Mouse (Mus musculus): ENCODE results near the gene Tyw3.
A peak's percentile ranks its signal among the peaks of the same experiment; 100 is the strongest.
"Not testable (repeated sequence)": the region's sequence is repeated elsewhere in the genome, so short reads cannot be mapped to it uniquely, and the experiment has no call there.

The Tyw3 gene

DNA sequence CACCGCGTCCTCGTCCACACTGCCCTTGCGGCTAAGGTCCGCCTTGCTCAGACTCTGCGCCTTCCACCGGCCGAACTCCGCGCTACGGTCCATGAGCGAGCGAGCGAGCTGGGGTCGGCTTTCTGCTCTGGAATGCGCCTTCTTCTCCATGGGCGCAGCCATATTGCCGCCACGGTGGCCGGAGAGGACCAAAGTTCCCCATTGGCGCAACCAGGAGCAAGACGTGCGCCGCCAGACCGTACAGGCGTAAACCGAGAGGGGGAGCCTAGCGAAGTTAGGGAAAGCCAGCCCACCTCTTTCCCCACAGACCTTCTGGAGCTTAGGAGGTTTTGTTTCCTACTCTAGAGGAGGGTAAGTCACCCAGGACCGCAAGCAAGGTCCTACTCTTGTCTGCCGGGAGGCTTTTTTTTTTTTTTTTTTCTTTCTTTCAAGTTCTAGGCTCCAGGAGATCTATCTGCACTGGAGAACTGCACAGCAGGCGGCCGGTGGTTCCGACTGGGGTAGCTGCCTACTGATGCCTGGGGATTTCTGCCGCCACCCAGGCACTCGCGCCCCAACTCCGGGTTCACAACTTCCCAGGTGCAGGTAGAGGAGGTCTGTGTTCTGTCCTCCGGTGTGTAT, at the start of gene Tyw3:
TSS of gene Tyw3 (minus strand) at position 171 of the 621 bp plus-strand sequence.
- peak; percentile 98 for DNase-seq

DNA sequence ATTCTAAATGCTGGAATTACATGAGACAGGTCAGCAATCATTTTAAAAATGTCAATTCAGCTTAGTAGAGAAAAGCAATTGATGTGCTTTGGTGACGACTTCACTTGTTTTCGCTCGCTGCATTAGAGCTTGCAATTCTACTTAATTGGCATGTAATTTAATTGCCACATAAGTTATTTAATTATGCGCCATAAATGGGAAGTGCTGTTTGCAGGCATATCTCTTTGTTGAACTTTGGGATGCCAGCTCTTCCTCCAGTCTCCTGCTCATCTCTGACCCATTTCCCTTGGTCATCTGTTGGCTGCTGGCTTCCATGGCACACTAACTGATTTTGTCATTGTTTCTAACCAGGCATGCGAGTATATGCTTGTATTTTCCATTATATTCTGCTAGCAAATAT, 36.2 kb upstream of the Tyw3 start:
- no peak for DNase-seq

DNA sequence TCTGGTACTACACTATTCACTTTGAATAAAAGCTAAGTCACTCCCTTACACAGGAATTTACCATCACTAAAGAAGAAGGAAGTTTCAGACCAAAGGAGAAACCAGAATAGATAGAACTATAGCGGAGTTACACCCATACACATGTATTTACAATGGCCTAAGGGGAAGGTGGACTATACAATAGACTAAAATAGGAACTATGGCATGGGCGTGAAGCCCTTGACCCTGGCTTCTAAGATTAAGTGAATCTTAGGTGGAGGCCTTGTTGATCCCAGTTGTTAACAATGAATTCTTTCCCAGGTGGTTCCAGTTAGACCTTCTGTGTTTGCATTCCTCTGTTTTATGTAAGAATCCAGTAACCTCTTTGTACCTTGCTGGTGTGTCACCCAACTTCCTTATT, 34.4 kb upstream of the Tyw3 start:
- not testable (repeated sequence) for DNase-seq

DNA sequence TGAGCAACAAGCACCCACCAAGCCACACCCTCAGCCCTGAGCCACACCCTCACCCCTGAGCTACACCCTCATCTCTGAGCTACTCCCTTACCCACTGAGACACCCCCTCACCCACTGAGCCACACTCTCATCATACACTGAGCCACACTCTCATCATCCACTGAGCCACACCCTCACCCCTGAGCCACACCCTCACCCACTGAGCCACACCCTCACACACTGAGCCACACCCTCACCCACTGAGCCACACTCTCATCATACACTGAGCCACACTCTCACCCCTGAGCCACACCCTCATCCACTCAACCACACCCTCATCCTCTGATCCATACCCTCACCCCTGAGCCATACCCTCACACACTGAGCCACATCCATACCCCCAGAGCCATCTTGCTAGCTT, 31.4 kb upstream of the Tyw3 start:
- DNase-seq = no peak

DNA sequence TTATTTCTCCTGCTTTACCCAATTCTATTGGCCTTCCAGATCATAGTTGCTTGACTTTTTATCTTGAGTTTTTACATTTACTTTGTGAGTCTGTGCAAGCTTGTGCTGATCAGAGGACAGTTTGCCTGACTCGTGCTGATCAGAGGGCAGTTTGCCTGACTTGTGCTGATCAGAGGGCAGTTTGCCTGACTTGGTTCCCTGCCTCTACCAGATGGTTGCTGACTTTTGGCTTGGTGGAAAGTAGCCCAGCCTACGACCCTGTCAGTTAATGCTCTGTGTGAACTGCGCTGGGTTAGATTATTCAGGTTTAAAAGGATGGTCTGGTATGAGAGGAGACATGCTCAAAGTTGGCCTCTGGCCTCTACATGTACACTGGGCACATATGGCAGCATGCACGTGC, 19.2 kb upstream of the Tyw3 start:
- DNase-seq = no peak

DNA sequence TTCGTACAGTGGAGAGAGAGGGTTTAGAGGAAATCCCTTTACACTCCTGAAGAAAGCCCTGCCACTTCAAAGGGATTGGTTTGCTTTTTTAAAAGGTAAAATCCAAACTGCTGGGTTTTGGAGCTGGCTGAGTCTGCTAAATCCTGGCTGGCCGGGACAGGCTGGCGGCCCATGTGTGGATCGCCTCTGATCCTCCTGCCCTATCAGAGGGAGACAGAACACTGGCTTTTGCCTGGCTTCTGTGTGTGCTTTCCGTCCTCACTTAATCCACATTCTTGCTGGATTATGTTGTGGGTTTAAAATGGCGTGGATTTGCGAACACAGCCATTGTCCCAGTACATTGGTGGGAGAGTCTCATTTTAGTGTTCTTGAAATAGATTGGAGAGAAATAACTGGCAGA, 18.4 kb upstream of the Tyw3 start:
- no peak for DNase-seq

DNA sequence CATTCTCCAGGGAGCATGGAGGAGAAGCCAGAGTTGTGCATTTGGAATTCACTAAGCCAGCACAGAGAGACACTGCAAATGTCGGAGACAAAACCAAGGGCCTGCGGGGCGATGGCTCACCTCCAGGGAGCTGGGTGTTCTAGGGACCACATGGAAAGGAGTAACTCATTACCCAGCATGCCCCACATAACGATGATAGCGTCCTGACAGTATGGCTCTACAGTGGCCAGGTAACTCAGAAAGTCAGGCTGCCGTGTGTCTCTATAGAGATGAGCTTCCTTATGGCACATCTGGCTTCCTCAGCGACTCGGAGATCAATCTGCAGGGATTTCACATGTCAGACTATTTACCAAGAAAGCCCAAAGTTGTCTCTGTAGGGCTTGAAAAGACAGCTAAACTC, 17.9 kb upstream of the Tyw3 start:
- DNase-seq = no peak

DNA sequence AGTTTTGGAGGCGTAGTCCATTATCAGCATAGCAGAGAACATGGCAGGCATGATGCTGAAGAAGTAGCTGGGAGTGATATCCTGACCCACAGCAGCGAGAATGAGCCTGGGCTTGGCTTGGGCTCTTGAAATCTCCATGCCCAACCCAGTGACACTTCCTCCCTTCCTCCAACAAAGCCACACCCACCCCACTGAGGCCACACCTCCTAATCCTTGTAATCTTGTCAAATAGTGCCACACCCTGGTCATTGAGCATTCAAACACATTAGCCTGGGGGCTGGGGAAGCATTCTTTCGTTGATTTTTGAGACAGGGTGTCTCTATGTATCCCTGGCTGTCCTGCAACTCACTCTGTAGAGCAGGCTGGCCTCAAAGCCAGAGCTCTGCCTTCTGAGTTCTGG, 15.0 kb upstream of the Tyw3 start:
- DNase-seq = no peak

DNA sequence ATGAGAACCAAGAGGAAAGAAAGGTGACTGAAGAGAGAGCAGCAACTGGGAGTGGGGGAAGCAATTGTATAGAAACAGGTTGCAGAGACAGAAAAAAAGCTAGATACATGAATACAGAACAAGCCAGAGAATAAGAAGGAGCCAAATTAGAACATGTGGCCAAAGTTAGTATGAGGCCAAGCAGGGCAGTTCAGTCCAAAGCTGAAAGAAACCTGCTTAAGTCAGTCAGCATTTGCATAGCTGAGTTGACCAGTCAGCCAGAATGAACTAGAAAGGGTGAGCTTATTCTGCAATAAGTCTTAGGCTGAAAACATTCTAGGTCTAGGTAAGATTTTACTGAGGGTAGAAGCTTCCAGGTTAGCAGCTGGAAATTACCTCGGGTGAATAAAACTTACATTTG, 11.0 kb upstream of the Tyw3 start:
- DNase-seq = no peak

DNA sequence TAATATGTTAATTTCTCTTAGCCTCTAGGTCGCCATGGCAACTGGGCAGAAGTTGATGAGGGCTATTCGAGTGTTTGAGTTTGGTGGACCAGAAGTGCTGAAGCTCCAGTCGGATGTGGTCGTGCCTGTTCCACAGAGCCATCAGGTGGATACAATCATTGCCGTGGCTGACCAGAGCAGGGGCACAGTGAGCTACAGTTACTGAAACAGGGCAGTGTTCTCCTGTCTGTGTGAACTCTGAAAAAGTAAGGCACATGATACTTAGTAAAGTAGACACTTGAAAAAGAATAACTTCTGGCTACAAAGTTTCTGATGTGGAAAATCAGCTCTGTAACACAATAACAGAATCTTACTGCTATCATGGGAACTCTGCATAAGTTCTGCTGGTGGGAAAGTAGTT, 8.0 kb upstream of the Tyw3 start:
- DNase-seq = no peak

DNA sequence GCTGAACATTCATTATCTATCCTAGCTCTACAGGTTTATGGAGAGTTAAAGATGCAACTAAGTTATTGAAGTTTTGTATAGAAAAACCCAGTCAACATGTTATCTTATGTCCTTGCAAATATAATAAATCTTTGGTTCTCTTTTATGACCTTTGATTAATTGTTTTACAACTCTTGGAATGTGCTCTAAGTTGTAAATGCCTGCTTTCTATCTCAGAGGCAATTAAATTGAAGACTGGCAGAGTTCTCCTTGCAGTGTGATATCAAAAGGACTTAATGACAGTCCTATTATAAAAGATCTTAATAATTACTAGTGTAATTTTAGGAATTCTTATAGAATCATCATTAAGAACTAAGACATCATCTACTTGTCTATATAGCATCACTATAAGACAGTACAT, 5.2 kb upstream of the Tyw3 start:
- no peak for DNase-seq

DNA sequence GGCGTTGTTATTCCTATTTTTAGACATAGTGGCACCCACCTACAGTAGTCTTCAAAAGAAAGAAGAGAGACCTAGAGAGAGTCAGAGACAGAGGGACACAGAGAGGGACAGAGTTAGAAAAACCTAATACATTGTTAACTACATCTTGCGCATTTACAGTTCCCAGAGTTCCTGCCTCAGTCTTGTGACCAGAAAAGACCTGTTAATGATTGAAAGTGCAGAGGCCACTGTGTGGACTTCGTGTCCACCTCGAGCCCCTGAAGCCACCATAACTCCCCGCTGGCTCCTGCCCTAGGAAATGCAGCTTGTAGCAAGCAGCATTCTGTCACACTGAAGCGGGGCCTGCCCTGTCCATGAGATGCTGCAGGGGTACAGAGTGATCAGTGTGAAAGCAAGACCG, 657 bp upstream of the Tyw3 start:
- no peak for DNase-seq

DNA sequence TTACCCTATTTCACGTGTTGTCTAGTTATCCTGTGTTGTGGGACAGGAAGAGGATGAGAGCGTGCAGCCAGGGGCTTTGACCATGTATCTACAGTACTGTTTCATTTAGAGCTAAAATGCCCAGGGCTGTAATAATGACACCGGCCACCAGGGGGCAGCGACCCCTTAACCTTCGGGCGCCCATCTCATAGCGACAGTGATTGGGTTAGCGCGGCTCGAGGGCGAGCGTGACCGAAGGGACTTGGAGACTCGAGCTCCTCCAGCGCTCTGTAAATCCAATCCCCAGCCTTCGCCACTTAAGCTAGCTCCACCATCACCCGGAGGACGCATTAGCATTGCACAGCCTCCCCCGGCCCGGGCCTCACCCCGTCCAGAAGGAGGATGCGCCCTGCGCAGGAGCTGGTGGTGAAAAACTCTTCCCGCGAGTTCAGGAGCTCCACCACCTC, 393 bp downstream of the Tyw3 start, which contains the start of gene Cryz:
TSS of gene Cryz (plus strand) at position 224 of the 446 bp plus-strand sequence.
- DNase-seq = peak; percentile 89

DNA sequence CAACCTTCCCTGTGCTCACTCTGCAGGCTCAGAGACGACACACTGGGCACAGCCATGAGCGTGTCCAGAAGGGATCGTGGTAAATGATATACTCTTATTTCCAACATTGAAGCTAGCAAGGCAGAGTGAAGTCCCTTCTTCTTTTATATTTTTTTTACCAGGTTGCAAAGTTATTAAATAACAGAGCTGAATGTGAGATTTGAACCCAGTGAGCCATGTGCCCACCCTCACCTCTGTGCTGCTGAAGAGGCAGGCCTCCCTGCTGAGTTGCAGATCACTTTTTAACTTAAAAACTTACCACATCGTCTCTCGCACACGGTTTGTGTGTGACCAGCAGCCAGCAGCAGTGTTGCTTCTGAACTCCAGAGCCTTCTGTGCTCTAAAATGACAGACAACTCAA, 2.7 kb downstream of the Tyw3 start:
- no peak for DNase-seq

DNA sequence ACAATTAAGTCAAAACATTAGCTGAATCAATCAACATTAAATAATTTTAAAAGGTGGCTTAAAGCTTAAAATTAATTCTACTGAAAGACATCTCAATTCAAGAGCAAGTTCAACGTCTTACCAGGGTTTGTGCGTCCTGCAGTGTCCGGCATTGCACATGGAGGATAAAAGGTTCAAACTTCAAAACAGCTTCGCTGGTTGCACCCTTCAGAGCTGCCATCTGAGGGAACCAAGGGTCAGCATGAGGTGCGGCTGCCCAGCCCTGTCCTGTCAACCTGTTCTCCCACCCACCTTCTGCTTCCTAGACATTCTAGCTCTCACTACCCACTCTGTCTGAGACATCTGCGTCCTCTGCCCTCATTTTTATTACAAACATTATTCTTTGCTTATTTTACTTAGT, 3.3 kb downstream of the Tyw3 start:
- no peak for DNase-seq

DNA sequence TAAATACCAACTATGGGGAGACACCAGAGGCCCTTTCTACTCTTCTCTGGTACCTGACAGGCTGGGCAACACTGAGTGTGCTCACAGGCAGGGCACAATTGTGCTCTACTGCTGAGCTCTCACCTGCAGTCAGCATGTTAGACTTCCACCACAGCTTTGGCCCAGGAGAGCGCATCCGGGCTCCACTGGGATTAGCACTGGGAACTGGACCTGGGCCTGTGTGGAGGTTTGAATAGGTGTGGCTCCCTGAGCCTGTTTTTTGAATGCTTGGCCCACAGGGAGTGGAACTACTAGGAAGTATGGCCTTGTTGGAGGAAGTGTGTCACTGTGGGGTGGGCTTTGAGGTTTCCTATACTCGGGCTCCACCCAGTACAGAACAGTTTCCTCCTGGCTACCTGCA, 5.3 kb downstream of the Tyw3 start:
- DNase-seq = no peak

DNA sequence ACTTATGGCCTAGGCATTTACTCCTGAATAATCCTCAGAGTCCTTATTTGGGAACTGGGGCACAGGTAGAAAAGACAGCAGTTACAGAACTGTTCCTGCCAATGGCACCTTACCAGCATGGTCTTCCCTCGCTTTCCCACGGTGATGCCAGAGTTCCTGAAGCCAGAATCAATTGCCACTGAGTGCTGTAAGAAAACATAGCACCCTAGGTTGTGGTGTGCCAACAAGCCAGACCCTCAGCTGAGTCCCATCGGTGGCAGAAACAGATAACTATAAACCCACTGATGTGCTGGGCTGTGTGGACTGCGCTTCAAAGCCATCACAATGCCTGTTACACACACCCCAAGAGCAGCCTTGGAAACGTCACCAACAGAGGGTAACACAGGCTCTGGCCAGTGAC, 5.9 kb downstream of the Tyw3 start:
- DNase-seq = no peak

DNA sequence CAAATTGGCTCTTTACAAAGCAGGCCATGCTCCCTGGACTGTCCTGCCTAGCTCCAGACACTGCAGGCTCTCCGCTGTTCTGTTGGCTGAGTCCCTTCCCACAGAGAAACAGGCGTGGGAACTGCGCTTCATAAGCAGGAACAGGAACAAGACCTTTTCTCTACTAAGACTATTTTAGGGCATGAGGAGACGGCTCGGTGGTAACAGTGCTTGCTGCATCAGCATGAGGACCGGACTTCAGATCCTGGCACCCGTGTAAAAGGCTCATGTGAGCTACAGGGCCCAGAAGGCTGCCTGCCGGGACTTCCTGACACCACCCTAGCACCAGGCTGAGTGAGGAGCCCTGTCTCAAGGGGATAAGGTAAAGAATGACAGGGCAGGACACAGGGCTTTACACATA, 12.6 kb downstream of the Tyw3 start:
- no peak for DNase-seq

DNA sequence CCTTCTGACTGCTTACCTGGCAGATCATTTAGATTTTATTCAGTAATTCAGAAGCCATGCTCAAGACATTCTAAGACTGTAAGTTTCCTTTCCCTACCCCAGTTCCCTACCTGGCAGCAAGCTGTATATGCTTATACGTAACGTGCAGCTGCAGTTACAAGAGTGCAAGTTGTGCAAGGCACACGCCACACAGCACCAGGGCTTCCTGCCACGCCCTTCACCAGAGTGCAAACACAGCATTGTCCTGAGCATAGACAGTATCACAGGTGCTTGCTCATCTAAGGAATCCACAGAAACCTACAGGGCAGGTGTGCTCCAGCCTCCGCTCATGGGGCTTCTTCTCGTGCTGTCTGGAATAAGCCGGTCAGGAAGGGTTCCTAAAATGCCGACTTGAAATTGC, 19.0 kb downstream of the Tyw3 start:
- no peak for DNase-seq

DNA sequence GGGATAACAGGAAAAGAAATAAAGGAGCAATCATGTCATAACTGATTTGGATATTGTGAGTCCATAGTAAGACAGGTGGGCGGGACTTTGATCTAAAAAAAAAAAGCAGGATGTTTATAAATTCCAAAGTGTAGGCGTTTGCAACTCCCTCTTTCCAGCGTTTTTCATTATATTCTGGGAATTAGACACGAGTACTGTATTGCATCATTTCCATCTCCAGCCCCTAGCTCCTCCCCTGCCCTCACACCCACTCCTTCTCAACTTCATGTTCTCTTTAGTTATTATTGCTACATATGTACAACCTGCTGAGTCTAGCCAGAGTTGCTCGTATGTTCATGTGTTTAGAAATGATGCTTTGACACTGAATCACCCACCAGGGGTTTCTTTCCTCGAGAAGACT, 23.2 kb downstream of the Tyw3 start:
- no peak for DNase-seq

DNA sequence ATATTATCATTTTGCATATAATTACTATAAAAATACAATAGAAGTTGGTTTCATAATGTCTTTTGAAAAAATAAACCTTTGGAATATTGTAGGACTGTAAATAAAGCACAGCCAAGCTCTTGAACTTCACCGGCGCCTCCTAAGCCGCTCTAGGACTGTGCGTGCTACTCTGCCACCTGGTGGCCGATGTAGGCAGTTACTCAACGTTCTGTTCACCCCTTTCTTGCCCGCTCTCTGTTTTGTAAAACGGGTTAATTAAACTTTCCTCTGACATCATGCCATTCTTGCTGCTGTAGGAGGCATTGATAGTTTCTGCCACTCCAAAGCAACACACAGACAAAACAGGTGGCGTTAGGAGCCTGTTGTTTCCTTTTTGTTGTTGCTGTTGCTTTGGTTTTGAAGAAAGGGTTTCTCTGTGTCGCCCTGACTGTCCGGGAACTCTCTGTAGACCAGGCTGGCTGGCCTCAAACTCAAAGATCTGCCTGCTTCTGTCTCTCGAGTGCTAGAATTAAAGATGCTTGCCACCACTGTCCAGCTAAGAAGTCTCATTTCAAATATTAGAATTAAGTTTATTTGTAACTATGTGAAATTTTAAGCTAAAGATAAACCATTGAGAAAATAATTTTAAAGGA, 24.4 kb downstream of the Tyw3 start:
- peak; percentile 83 for DNase-seq

DNA sequence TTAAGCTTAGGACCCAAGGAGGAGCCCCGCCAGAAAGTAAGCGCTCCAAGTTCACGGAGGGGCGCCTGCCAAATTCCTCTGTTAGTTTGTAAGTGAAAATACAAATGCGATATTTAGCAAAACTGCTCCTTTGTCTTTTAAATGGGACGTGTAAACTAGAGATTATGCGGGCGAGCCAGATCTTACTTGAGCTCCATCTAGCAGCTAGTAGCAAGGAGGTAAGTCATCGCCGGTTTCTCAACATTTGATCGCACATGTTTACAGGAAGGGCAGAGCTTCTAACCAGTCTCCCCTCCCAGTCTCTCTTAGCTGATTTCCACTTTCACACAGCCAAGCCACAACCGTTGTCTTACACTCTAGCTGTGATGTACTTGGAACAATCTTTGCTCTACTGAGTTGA, 26.1 kb downstream of the Tyw3 start:
- no peak for DNase-seq

DNA sequence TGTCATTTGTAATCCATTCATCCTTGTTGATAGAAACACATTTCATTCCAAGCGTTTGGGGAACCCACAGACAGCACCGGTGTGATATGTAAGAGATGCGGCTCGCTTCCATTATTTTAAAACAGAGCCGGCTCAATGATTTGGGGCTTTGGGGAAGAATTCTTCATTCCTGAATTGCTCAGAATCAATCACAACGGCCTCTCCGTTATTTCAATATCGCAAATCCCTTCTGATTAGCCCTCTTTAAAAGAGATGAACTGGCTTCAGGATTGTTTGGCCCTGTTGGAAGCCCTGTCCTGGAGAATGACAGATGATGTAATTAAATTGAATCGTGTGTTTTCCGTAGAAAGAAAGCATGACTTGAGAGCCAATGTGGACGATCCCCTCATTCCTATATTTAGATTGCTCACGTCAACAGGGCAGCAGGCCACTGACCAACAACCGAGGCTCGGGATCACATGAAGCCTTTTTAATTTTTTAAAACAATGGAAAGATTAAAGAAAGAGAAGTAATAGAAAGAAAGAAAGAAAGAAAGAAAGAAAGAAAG, 26.8 kb downstream of the Tyw3 start:
- DNase-seq = no peak

DNA sequence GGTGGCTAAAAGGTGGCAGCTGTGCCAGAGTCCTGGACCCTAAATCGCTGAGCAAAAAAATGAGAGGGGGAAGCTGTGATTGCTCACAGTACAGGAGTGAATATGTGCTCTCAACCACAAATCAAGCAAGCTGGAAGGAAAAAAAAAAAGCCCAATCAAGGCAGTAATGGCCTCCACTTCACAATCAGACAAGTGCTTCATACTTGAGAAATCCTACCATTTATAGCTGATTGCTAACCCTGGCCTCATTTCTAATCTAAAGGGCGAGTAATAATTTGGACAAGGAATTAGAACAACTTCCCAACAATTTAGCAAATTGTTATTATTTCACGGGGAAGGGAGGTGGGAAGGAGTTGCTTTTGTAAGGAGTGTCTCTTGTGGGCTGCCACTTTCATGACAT, 31.5 kb downstream of the Tyw3 start:
- DNase-seq = no peak

DNA sequence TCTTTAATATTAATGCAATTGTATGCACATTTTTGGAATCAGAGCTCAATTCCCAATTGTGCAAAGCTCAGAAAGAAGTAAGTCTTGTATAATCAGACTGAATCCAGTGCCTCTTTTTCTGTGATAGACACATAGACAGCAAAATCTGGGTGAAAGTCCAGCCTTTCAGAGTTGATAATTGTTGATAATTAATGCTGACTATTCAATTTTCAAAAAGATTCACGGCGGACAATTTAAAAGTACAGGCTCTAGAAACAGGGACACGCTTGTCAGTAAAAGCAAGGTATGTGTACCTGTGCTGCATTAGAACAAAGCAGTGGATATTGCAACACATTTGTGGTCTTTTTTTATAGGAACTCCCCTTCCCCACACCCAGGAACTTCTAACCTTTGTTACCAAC, 34.7 kb downstream of the Tyw3 start:
- DNase-seq = no peak
